Comparison of ENCODE assay signal across 22 mouse cellular contexts in genomic region chr11:81364442-81364841, GRCm38 (mm10).
DNase-seq lines count a peak whose midpoint lies in the region; ATAC-seq and TF ChIP-seq lines count a peak whose summit lies in the region.
"Had no signal": no experiment of that assay in that cellular context is flagged by ENCODE, and none has a peak within 500 bp of the region (broad histone marks: within the 10 kb centered on the region; RNA-seq: fewer than 3 reads in every experiment).

No protein-coding gene starts in this region.

- no peak for DNase-seq in lung, embryonic 14.5 days
- DNase-seq in lung, postnatal 14 days = no peak
- peak; percentile 3 for DNase-seq in CH12.LX (ENCODE audit: extremely low read depth)
- peak; percentile 16 for DNase-seq in R1 (ENCODE audit: low read depth, low spot score)
- DNase-seq in urinary bladder, adult 18-20 months (ENCODE audit: low spot score in 2 of 2) = no peak
- DNase-seq in cerebellum, adult 9-11 months = no peak
- DNase-seq: adrenal gland, adult 8-10 months; cerebellum, adult 8-10 months; heart, postnatal 4 days; kidney, postnatal 4 days had no signal

- dilution Hi-C loops in CH12.LX (cut with MboI; ENCODE audit: extremely low pct_ligation_motif_present, extremely low pct_unique_long_range_greater_than_20kb, low sequenced_read_pairs) = no loop called here

- H3K4me2 ChIP-seq in intestine, postnatal 0 days (replicated peaks; ENCODE audit: low read depth) = no peak overlapping the region
- no peak overlapping the region for H3K4me2 ChIP-seq in intestine, embryonic 16.5 days (ENCODE audit: low read depth, low read length)
- no peak overlapping the region for H3K4me2 ChIP-seq in lung, embryonic 14.5 days
- H3K4me2 ChIP-seq in CH12.LX (ENCODE audit: insufficient read depth, low read depth, poor library complexity, severe bottlenecking) = no peak overlapping the region
- H3K4me2 ChIP-seq: forebrain, embryonic 13.5 days; hindbrain, embryonic 15.5 days; intestine, embryonic 15.5 days; liver, embryonic 12.5 days; lung, embryonic 15.5 days; neural tube, embryonic 15.5 days; stomach, embryonic 15.5 days had no signal

- TF ChIP-seq RAD21 in CH12.LX (IDR thresholded peaks at IDR 0.05; ENCODE audit: low read depth, low read length) = peak; percentile 36

- in situ Hi-C loops in CH12.LX (cut with MboI; ENCODE audit: low pct_ligation_motif_present, low pct_unique_long_range_greater_than_20kb, low sequenced_read_pairs) = no loop called here

- H3K79me2 ChIP-seq in CH12.LX (replicated peaks; ENCODE audit: control insufficient read depth, extremely low read depth, insufficient read depth, poor library complexity, severe bottlenecking) = no peaks in the 10 kb centered on the region

- H3K36me3 ChIP-seq in intestine, postnatal 0 days (ENCODE audit: control insufficient read depth, insufficient read depth) = no peaks in the 10 kb centered on the region
- no peaks in the 10 kb centered on the region for H3K36me3 ChIP-seq in intestine, embryonic 16.5 days (ENCODE audit: control insufficient read depth, insufficient read depth, low read length)
- no peaks in the 10 kb centered on the region for H3K36me3 ChIP-seq in lung, embryonic 14.5 days (ENCODE audit: insufficient read depth)
- H3K36me3 ChIP-seq in CH12.LX (replicated peaks in 1 of 2; ENCODE audit: control insufficient read depth in 1 of 2, insufficient read depth in 1 of 2, low read length in 1 of 2) = no peaks in the 10 kb centered on the region
- H3K36me3 ChIP-seq: heart, embryonic 10.5 days; hindbrain, embryonic 15.5 days; intestine, embryonic 15.5 days; liver, embryonic 12.5 days; lung, embryonic 15.5 days; midbrain, embryonic 10.5 days; neural tube, embryonic 15.5 days; stomach, embryonic 15.5 days had no signal

- no peak overlapping the region for H3K9ac ChIP-seq in intestine, postnatal 0 days (ENCODE audit: low read depth, low read length)
- H3K9ac ChIP-seq in intestine, embryonic 16.5 days (ENCODE audit: low read depth, low read length) = no peak overlapping the region
- H3K9ac ChIP-seq in lung, embryonic 14.5 days = no peak overlapping the region
- H3K9ac ChIP-seq in CH12.LX (ENCODE audit: insufficient read depth, low read depth) = no peak overlapping the region
- H3K9ac ChIP-seq: forebrain, embryonic 13.5 days; hindbrain, embryonic 15.5 days; intestine, embryonic 15.5 days; liver, embryonic 12.5 days; lung, embryonic 15.5 days; neural tube, embryonic 15.5 days; stomach, embryonic 15.5 days had no signal

- ATAC-seq in intestine, postnatal 0 days = no peak
- ATAC-seq in intestine, embryonic 16.5 days = no peak
- ATAC-seq in lung, embryonic 14.5 days (ENCODE audit: insufficient read depth) = no peak
- ATAC-seq: activated CD4-positive, CD25-positive, alpha-beta regulatory T cell, adult 4 months; forebrain, embryonic 13.5 days; intestine, embryonic 15.5 days; liver, embryonic 12.5 days had no signal

- TF ChIP-seq EP300 in CH12.LX (IDR thresholded peaks at IDR 0.05; ENCODE audit: low read length) = no peak

- no peaks in the 10 kb centered on the region for H3K27me3 ChIP-seq in intestine, postnatal 0 days (replicated peaks; ENCODE audit: control insufficient read depth, insufficient read depth, low read length)
- H3K27me3 ChIP-seq in intestine, embryonic 16.5 days (replicated peaks; ENCODE audit: control insufficient read depth, insufficient read depth, low read length) = no peaks in the 10 kb centered on the region
- no peaks in the 10 kb centered on the region for H3K27me3 ChIP-seq in lung, embryonic 14.5 days (ENCODE audit: insufficient read depth, low read length)
- peaks cover 76% of the 10 kb centered on the region for H3K27me3 ChIP-seq in CH12.LX (replicated peaks)
- H3K27me3 ChIP-seq: forebrain, embryonic 13.5 days; hindbrain, embryonic 15.5 days; intestine, embryonic 15.5 days; liver, embryonic 12.5 days; lung, embryonic 15.5 days; neural tube, embryonic 15.5 days; stomach, embryonic 15.5 days had no signal

- 0 out of 2 replicates have a peak, but pooled peaks have one; percentile 25 for TF ChIP-seq CTCF in intestine, postnatal 0 days (IDR thresholded peaks at IDR 0.05; ENCODE audit: low read depth)
- peak; percentile 35; the same call in 1 of the 2 replicates for TF ChIP-seq CTCF in lung, embryonic 14.5 days (IDR thresholded peaks at IDR 0.05; ENCODE audit: low read depth)
- peak; percentile 48 to 55 for TF ChIP-seq CTCF in CH12.LX (conservative IDR thresholded peaks at IDR 0.05 in 1 of 2, IDR thresholded peaks at IDR 0.05 in 1 of 2; ENCODE audit: low read depth in 2 of 2, low read length in 2 of 2)

- no peak overlapping the region for H3K4me3 ChIP-seq in intestine, postnatal 0 days (ENCODE audit: low read depth, low read length)
- H3K4me3 ChIP-seq in intestine, embryonic 16.5 days (ENCODE audit: low read length) = no peak overlapping the region
- H3K4me3 ChIP-seq in lung, embryonic 14.5 days (ENCODE audit: low read depth, low read length) = no peak overlapping the region
- no peak overlapping the region for H3K4me3 ChIP-seq in CH12.LX (replicated peaks in 1 of 3; ENCODE audit: low read depth in 2 of 3, low read length in 2 of 3, poor library complexity in 1 of 3)
- H3K4me3 ChIP-seq: forebrain, embryonic 13.5 days; heart, embryonic 10.5 days; hindbrain, embryonic 15.5 days; intestine, embryonic 15.5 days; liver, embryonic 12.5 days; lung, embryonic 15.5 days; midbrain, embryonic 10.5 days; neural tube, embryonic 15.5 days; stomach, embryonic 15.5 days had no signal

- H3K9me3 ChIP-seq in intestine, postnatal 0 days (ENCODE audit: control insufficient read depth) = no peaks in the 10 kb centered on the region
- H3K9me3 ChIP-seq in intestine, embryonic 16.5 days (ENCODE audit: control insufficient read depth, low read length) = 0 out of 2 replicates have a peak, but pooled peaks cover 3% of the 10 kb centered on the region
- H3K9me3 ChIP-seq in lung, embryonic 14.5 days (ENCODE audit: low read depth, low read length) = no peaks in the 10 kb centered on the region
- H3K9me3 ChIP-seq in CH12.LX (replicated peaks; ENCODE audit: low read length) = peaks cover 8% of the 10 kb centered on the region
- H3K9me3 ChIP-seq: heart, embryonic 10.5 days; hindbrain, embryonic 15.5 days; intestine, embryonic 15.5 days; liver, embryonic 12.5 days; lung, embryonic 15.5 days; neural tube, embryonic 15.5 days; stomach, embryonic 15.5 days had no signal

- no peak for TF ChIP-seq POLR2A in CH12.LX (IDR thresholded peaks at IDR 0.05; ENCODE audit: low read depth, low read length)

- no peak overlapping the region for H3K27ac ChIP-seq in intestine, postnatal 0 days (ENCODE audit: low read depth, low read length)
- no peak overlapping the region for H3K27ac ChIP-seq in intestine, embryonic 16.5 days (ENCODE audit: low read length)
- H3K27ac ChIP-seq in lung, embryonic 14.5 days (ENCODE audit: low read depth) = no peak overlapping the region
- H3K27ac ChIP-seq in CH12.LX (ENCODE audit: insufficient read depth, low read depth) = no peak overlapping the region
- H3K27ac ChIP-seq: forebrain, embryonic 13.5 days; heart, embryonic 10.5 days; hindbrain, embryonic 15.5 days; intestine, embryonic 15.5 days; liver, embryonic 12.5 days; lung, embryonic 15.5 days; midbrain, embryonic 10.5 days; neural tube, embryonic 15.5 days; stomach, embryonic 15.5 days had no signal

- no peaks in the 10 kb centered on the region for H3K4me1 ChIP-seq in intestine, postnatal 0 days (replicated peaks; ENCODE audit: control insufficient read depth, insufficient read depth, low read length)
- no peaks in the 10 kb centered on the region for H3K4me1 ChIP-seq in intestine, embryonic 16.5 days (ENCODE audit: control insufficient read depth, insufficient read depth, low read length)
- no peaks in the 10 kb centered on the region for H3K4me1 ChIP-seq in lung, embryonic 14.5 days (ENCODE audit: insufficient read depth)
- H3K4me1 ChIP-seq in CH12.LX (ENCODE audit: control insufficient read depth in 1 of 2, insufficient read depth in 2 of 2) = no peaks in the 10 kb centered on the region
- H3K4me1 ChIP-seq: forebrain, embryonic 13.5 days; intestine, embryonic 15.5 days; liver, embryonic 12.5 days; lung, embryonic 15.5 days; neural tube, embryonic 15.5 days; stomach, embryonic 15.5 days had no signal

- 91% methylated on average over 3 of the region's 3 CpGs for WGBS in intestine, postnatal 0 days
- WGBS in intestine, embryonic 16.5 days = 97% methylated on average over 3 of the region's 3 CpGs
- 82% methylated on average over 3 of the region's 3 CpGs for WGBS in lung, embryonic 14.5 days

TF ChIP-seq in CH12.LX, 34 proteins besides CTCF, POLR2A, EP300 and RAD21:
- TF ChIP-seq SMC3 (IDR thresholded peaks at IDR 0.05; ENCODE audit: low read depth, low read length) (peak; percentile 37), MXI1 (IDR thresholded peaks at IDR 0.05; ENCODE audit: low read depth, low read length) (no peak)

Comparison
In these comparisons a context has a peak if more than half of its experiments do, and no peak if none do; other contexts are left out.
1. DNase-seq: peak in CH12.LX (single experiment) and R1 (single experiment); none in lung, embryonic 14.5 days (single experiment), lung, postnatal 14 days (single experiment), urinary bladder, adult 18-20 months (0 of 2) and cerebellum, adult 9-11 months (single experiment).
2. Peak in every context shown above with its lines, with median percentiles within 50 percentile points of each other: CTCF ChIP-seq.